Mouse (Mus musculus): ENCODE data around the gene Ciao2a. TPM values are rescaled to one million over a fixed set of nuclear protein-coding genes. Genes with fewer than 3 reads are reported as not detected.

Gene Ciao2a
- polyA plus RNA-seq, 1 experiment from 2014 or later, result 132 TPM

DNA sequence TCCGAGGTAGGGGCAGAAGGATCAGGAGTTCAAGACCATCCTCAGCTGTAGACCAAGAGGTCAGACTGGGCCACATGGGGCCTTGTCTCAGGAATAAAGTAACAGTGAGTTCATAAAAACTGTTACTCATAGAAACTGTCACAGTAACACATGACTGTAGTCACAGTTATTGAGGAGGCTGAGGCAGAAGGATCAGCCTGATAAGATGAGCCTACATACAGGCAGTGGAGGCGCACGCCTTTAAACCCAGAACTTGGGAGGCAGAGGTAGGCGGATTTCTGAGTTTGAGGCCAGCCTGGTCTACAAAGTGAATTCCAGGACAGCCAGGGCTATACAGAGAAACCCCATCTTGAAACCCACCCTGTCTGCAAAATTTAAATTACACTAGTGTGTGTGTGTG lies 6.3 kb upstream of the Ciao2a start:
- H3K36me3 ChIP-seq (replicated peaks), result peaks cover 21% of the 10 kb centered on the region
- peak overlapping the region; percentile 34 for H3K4me2 ChIP-seq
- no peak overlapping the region for H3K9ac ChIP-seq
- no peak overlapping the region for H3K4me3 ChIP-seq (replicated peaks)
- no peak for ATAC-seq (ENCODE audit: insufficient read depth)
- peaks cover 66% of the 10 kb centered on the region for H3K4me1 ChIP-seq (replicated peaks)
- no peaks in the 10 kb centered on the region for H3K9me3 ChIP-seq (replicated peaks)
- 42% methylated on average over 4 of the region's 4 CpGs for WGBS (ENCODE audit: insufficient replicate concordance)
- no peaks in the 10 kb centered on the region for H3K27me3 ChIP-seq
- peak overlapping the region; percentile 66 for H3K27ac ChIP-seq (replicated peaks)

DNA sequence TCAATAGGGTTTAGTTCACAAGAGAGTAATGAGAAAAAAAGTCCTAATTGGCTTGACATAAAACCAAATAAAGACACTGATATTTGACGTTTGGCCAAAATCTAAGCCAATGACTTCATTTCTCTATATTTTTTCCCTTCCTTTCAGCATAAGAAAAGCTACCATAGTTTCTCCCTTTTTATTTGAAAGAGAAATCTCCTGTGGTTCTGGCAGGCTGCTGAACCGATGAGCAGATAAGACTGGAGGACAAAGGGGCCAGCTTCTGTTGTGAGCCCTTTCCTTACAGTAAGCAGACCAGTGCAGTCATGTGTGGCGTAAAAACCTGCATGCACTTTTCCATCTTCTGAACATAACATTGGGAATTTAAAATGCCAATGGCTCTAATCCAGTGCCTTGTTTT lies 5.5 kb upstream of the Ciao2a start:
- H3K27me3 ChIP-seq, result no peaks in the 10 kb centered on the region
- ATAC-seq (ENCODE audit: insufficient read depth), result no peak
- H3K4me2 ChIP-seq, result no peak overlapping the region
- peak overlapping the region; percentile 66 for H3K27ac ChIP-seq (replicated peaks)
- H3K4me3 ChIP-seq (replicated peaks), result no peak overlapping the region
- no peak overlapping the region for H3K9ac ChIP-seq
- 40% methylated on average over 3 of the region's 3 CpGs for WGBS (ENCODE audit: insufficient replicate concordance)
- H3K9me3 ChIP-seq (replicated peaks), result no peaks in the 10 kb centered on the region
- peaks cover 15% of the 10 kb centered on the region; the same call in 1 of the 2 replicates for H3K36me3 ChIP-seq (replicated peaks)
- H3K4me1 ChIP-seq (replicated peaks), result peaks cover 74% of the 10 kb centered on the region

DNA sequence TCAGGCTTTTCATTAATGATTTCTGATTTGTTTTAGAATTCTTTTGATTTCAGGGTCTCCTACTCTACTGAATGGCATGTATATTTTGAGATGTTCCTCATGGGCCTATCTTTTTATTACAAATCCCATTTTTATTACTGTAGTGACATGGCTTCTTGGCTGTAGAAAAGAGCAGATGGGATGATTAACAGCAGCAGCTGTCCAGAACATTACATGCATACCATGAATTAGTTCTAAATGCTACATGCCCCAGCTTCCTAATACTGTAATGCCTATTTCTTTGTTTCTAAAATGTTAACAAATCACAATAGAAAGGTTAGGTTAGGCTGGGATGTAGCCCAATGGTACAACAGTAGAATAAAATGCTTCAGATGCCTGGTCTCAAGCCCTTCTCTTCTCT lies 5.0 kb upstream of the Ciao2a start:
- Histone ChIP-seq H3K4me1 (replicated peaks) (peaks cover 77% of the 10 kb centered on the region), H3K36me3 (replicated peaks) (peaks cover 13% of the 10 kb centered on the region; the same call in 1 of the 2 replicates), H3K27me3 (no peaks in the 10 kb centered on the region), H3K4me3 (replicated peaks) (no peak overlapping the region), H3K4me2 (no peak overlapping the region), H3K27ac (replicated peaks) (no peak overlapping the region), H3K9me3 (replicated peaks) (no peaks in the 10 kb centered on the region), H3K9ac (no peak overlapping the region)
- no peak for ATAC-seq (ENCODE audit: insufficient read depth)

GRCm38 (mm10) chr9:66123648-66124047 lies 2.8 kb upstream of the Ciao2a start:
- H3K4me1 ChIP-seq (replicated peaks), result peaks cover 74% of the 10 kb centered on the region
- ATAC-seq (ENCODE audit: insufficient read depth), result no peak
- H3K4me3 ChIP-seq (replicated peaks), result peak overlapping the region; percentile 84
- peak overlapping the region; percentile 90 for H3K4me2 ChIP-seq
- 5% methylated on average over 5 of the region's 5 CpGs for WGBS (ENCODE audit: insufficient replicate concordance)
- peak overlapping the region; percentile 88 for H3K9ac ChIP-seq
- H3K36me3 ChIP-seq (replicated peaks), result 0 out of 2 replicates have a peak, but pooled peaks cover 4% of the 10 kb centered on the region
- peak overlapping the region; percentile 97 for H3K27ac ChIP-seq (replicated peaks)
- H3K9me3 ChIP-seq (replicated peaks), result no peaks in the 10 kb centered on the region
- H3K27me3 ChIP-seq, result no peaks in the 10 kb centered on the region

DNA sequence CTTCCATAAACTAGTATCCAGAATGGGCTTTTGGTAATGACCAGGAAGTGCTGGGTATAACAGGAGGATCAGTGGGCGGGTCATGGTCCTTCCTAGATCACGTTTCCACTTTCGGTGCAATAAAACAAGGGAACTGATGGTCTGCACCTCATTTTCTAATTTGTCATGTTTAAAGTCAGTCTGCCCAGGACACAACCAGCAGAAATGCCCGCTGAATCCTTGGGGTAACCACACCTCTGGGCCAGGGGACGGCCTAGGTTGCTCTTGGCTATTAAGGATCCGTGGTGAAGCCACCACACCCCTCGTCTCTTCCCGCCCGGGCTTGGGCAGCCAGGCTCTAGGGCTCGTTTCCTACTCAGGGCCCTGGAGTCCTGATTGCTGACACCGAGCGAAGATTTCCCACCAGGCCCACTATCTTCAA lies 2.3 kb upstream of the Ciao2a start:
- peak; percentile 68 for ATAC-seq (ENCODE audit: insufficient read depth)
- Histone ChIP-seq H3K36me3 (replicated peaks) (no peaks in the 10 kb centered on the region), H3K9ac (peak overlapping the region; percentile 88), H3K4me2 (peak overlapping the region; percentile 90), H3K9me3 (replicated peaks) (no peaks in the 10 kb centered on the region), H3K27ac (replicated peaks) (peak overlapping the region; percentile 97), H3K27me3 (no peaks in the 10 kb centered on the region), H3K4me1 (replicated peaks) (peaks cover 74% of the 10 kb centered on the region), H3K4me3 (replicated peaks) (peak overlapping the region; percentile 84)
- WGBS (ENCODE audit: insufficient replicate concordance), result under 1% methylated on average over 12 of the region's 12 CpGs

DNA sequence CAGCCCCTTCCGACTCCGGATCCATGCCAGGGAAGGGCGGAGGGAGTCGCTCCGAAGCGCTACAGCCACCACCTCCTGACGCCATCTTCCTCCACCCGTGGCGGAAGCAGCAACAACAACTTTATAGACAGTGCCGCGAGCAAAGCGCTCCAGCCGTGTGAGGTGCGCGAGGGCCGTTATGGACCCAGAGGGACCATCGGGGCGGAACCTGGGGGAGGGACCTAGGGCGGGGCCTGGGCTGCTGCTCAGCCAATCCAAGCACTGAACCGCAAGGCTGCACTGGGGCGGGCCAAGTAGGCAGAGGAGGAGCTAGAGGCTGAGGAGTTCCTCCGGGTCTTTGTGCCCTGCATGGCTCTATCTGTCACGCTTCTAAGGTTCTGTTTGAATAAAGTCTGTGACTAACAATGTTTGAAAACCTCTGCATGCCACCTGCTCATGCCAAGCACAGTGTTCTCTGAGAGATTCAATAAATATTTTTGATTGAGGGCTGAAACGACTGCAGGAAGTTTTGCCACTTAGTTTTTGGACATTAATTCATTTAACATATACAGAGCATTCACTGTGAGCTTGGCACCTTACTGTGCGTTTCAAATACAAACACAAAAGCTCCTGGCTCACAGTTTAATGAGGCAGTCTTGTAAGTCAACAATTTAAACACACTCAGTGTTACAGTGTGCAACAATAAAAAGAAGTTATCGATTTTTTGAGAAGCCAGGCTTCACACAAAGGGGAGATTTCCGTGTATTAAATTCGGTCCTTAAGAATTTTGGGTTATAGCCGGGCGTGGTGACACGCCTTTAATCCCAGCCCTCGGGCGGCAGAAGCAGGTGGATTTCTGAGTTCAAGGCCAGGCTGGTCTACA lies 1.5 kb upstream of the Ciao2a start:
- Histone ChIP-seq H3K36me3 (replicated peaks) (peaks cover 6% of the 10 kb centered on the region; the same call in 1 of the 2 replicates), H3K27me3 (no peaks in the 10 kb centered on the region), H3K9me3 (replicated peaks) (no peaks in the 10 kb centered on the region), H3K9ac (peak overlapping the region; percentile 88), H3K4me1 (replicated peaks) (peaks cover 75% of the 10 kb centered on the region), H3K27ac (replicated peaks) (peak overlapping the region; percentile 97), H3K4me3 (replicated peaks) (peak overlapping the region; percentile 84), H3K4me2 (peak overlapping the region; percentile 90)
- peak; percentile 94 for ATAC-seq (ENCODE audit: insufficient read depth)
- 8% methylated on average over 33 of the region's 33 CpGs for WGBS (ENCODE audit: insufficient replicate concordance)

DNA sequence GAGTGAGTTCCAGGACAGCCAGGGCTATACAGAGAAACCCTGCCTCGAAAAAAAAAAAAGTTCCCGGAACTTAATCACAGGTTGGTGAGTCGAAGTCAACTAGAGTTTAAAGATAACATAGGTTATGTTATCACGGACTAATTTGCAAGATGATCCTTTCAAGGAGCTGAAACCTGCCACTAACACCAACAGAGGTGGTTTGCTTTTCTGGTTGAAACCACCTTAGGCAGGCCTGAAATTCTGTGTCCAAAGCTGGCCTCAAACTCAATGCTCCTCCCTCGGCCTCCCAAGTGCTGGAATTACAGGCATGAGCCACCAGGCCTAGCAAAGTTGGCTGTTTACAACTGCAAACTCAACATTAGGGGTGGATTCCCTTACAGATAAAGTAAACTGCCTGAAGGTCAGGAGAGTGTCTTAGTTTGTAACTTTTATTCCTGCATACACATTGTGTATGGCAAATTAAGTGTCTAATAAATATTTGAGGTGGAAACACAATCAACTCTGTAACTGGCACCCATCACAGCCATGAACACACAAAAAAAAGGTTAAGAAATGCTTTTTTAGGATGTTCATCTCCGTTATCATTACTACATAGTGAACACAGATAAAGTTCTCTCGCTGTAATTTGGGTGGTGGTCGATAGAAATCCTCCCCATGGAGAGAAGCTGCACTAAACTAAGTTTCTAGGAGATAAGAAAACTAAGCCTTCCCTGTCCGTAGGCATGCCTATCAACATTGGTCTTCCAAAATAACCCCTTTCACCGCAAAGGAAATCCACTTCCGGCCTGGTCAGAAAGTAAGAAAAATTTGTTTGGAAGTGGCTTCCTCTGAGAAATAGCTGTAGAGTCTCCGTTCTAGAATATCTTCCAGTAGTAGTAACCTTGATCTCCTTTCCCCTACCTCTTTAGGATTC lies 612 bp upstream of the Ciao2a start:
- Histone ChIP-seq H3K4me1 (replicated peaks) (peaks cover 74% of the 10 kb centered on the region), H3K4me3 (replicated peaks) (peak overlapping the region; percentile 84), H3K4me2 (peak overlapping the region; percentile 90), H3K36me3 (replicated peaks) (peaks cover 15% of the 10 kb centered on the region), H3K9me3 (replicated peaks) (no peaks in the 10 kb centered on the region), H3K27me3 (no peaks in the 10 kb centered on the region), H3K27ac (replicated peaks) (peak overlapping the region; percentile 97), H3K9ac (peak overlapping the region; percentile 55)
- no peak for ATAC-seq (ENCODE audit: insufficient read depth)
- 11% methylated on average over 12 of the region's 12 CpGs for WGBS (ENCODE audit: insufficient replicate concordance)

DNA sequence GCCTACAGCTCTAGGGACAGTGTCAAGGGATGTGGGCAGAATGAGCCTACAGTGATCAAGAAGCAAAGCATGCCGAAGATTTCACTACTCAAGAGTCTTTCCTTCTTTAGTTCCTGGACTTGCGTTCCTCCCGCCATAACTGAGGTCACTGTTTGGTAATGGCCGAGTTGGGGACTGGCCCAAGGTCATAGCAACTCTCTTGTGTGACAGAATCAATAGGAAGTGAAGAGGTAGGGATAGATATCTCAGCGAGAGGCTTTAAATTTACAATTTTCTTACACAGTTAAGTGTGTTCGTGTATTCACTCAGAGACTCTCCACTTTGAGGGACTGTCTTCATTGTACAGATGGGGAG lies 759 bp downstream of the Ciao2a start:
- H3K9ac ChIP-seq, result peak overlapping the region; percentile 74
- peak overlapping the region; percentile 97 for H3K27ac ChIP-seq (replicated peaks)
- H3K4me3 ChIP-seq (replicated peaks), result peak overlapping the region; percentile 84
- H3K36me3 ChIP-seq (replicated peaks), result peaks cover 24% of the 10 kb centered on the region
- peaks cover 68% of the 10 kb centered on the region for H3K4me1 ChIP-seq (replicated peaks)
- H3K4me2 ChIP-seq, result peak overlapping the region; percentile 90
- WGBS (ENCODE audit: insufficient replicate concordance), result 12% methylated on average over 6 of the region's 6 CpGs
- no peaks in the 10 kb centered on the region for H3K9me3 ChIP-seq (replicated peaks)
- H3K27me3 ChIP-seq, result no peaks in the 10 kb centered on the region
- ATAC-seq (ENCODE audit: insufficient read depth), result no peak

GRCm38 (mm10) chr9:66127884-66128283 lies 1.5 kb downstream of the Ciao2a start:
- no peak for ATAC-seq (ENCODE audit: insufficient read depth)
- H3K4me3 ChIP-seq (replicated peaks), result peak overlapping the region; percentile 84
- peak overlapping the region; percentile 74 for H3K9ac ChIP-seq
- H3K27ac ChIP-seq (replicated peaks), result peak overlapping the region; percentile 97
- H3K9me3 ChIP-seq (replicated peaks), result no peaks in the 10 kb centered on the region
- H3K36me3 ChIP-seq (replicated peaks), result peaks cover 31% of the 10 kb centered on the region
- WGBS (ENCODE audit: insufficient replicate concordance), result 32% methylated on average over 4 of the region's 4 CpGs
- H3K27me3 ChIP-seq, result no peaks in the 10 kb centered on the region
- H3K4me1 ChIP-seq (replicated peaks), result peaks cover 61% of the 10 kb centered on the region
- peak overlapping the region; percentile 90 for H3K4me2 ChIP-seq

- peaks cover 64% of the 10 kb centered on the region for H3K36me3 ChIP-seq (replicated peaks)
- H3K9ac ChIP-seq, result no peak overlapping the region
- WGBS (ENCODE audit: insufficient replicate concordance), result 59% methylated on average over 2 of the region's 2 CpGs
Measured at GRCm38 (mm10) chr9:66131466-66131865, 5.1 kb downstream of the Ciao2a start.

DNA sequence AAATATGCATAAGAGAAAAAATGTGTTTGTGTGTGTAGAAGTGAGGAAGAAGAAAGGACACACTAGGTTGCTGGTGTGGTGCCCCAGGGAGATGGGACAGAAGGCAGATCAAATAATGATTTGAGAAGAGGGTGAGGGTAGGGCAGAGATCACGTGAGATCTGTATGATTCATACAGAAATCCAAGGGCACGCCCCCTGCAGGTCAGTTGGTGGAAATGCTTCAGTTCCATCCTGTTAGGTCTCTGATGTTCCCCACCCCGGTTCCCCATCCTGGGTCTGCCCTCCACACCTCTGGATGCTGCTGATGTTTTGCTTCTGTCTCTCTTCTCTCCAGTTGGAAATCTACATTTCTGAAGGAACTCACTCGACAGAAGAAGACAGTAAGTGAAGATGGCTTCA lies 9.6 kb downstream of the Ciao2a start:
- Histone ChIP-seq H3K27ac (replicated peaks) (no peak overlapping the region), H3K9ac (no peak overlapping the region), H3K4me2 (no peak overlapping the region), H3K36me3 (replicated peaks) (peaks cover 91% of the 10 kb centered on the region), H3K27me3 (no peaks in the 10 kb centered on the region), H3K9me3 (replicated peaks) (no peaks in the 10 kb centered on the region), H3K4me1 (replicated peaks) (peaks cover 4% of the 10 kb centered on the region; the same call in 1 of the 2 replicates), H3K4me3 (replicated peaks) (no peak overlapping the region)
- WGBS (ENCODE audit: insufficient replicate concordance), result 42% methylated on average over 4 of the region's 4 CpGs
- no peak for ATAC-seq (ENCODE audit: insufficient read depth)

More at GRCm38 (mm10) chr9:66131466-66131865, 5.1 kb downstream of the Ciao2a start:
- Histone ChIP-seq H3K4me1 (replicated peaks) (peaks cover 42% of the 10 kb centered on the region), H3K9me3 (replicated peaks) (no peaks in the 10 kb centered on the region), H3K4me3 (replicated peaks) (no peak overlapping the region), H3K27ac (replicated peaks) (peak overlapping the region; percentile 41), H3K27me3 (no peaks in the 10 kb centered on the region), H3K4me2 (no peak overlapping the region)
- no peak for ATAC-seq (ENCODE audit: insufficient read depth)
